Mouse (Mus musculus) midbrain, embryonic 10.5 days (tissue): ENCODE measurements at regions not wholly inside any gene's neighbourhood (a gene's known extent, or its start where the extent isn't known, plus 50 kb on each side); places are given as distances from the start of the nearest gene placed in this dataset.
A peak's percentile ranks its signal among the peaks of the same experiment; 100 is the strongest.

Experiments
- DNase-seq: peaks from one replicate; pipeline ENCODE4 v3.0.0-alpha.2; 2017; ENCODE audit warnings: low spot score
- H3K27ac ChIP-seq: fragments of 300-500 bp; sonication (generic); replicated peaks from 2 replicates; pipeline ENCODE4 v1.5.1; 2016; ENCODE audit warnings: mild to moderate bottlenecking
- H3K27me3 ChIP-seq: fragments of 300-500 bp; sonication (generic); 2 replicates; pipeline ENCODE4 v1.6.1; 2016; ENCODE audit warnings: low read depth, mild to moderate bottlenecking; ENCODE audit not compliant: poor library complexity, severe bottlenecking
- H3K36me3 ChIP-seq: fragments of 300-500 bp; sonication (generic); 2 replicates; pipeline ENCODE4 v1.6.1; 2016; ENCODE audit warnings: mild to moderate bottlenecking, moderate library complexity
- H3K4me1 ChIP-seq: fragments of 300-500 bp; sonication (generic); 2 replicates; pipeline ENCODE4 v1.6.1; 2016
- H3K4me3 ChIP-seq: fragments of 300-500 bp; sonication (generic); 2 replicates; pipeline ENCODE4 v1.5.1; 2016; ENCODE audit warnings: mild to moderate bottlenecking, moderate library complexity
- H3K9me3 ChIP-seq: fragments of 300-500 bp; sonication (generic); replicated peaks from 2 replicates; pipeline ENCODE4 v1.6.1; 2016; ENCODE audit warnings: mild to moderate bottlenecking
- WGBS: fragments of 180-500 bp; shearing (Covaris S2); methylation state at CpG from one replicate; pipeline ENCODE4 v1.1.7; 2016; 5-methylcytosine and 5-hydroxymethylcytosine counted together

- whole genome bisulfite sequencing, result 89% methylated on average over 3 of the region's 3 CpGs
- Histone ChIP-seq H3K9me3 (no peaks in the 10 kb centered on the region), H3K27ac (no peak overlapping the region), H3K36me3 (no peaks in the 10 kb centered on the region), H3K27me3 (no peaks in the 10 kb centered on the region), H3K4me1 (peaks cover 5% of the 10 kb centered on the region), H3K4me3 (no peak overlapping the region)
- no peak for DNase-seq
These were observed 229.6 kb upstream of the Gm12728 start for GRCm38 (mm10) chr4:105560055-105560454.

GRCm38 (mm10) chr4:105560781-105561180 is 228.9 kb upstream of the Gm12728 start:
- Histone ChIP-seq H3K36me3 (no peaks in the 10 kb centered on the region), H3K4me1 (peaks cover 5% of the 10 kb centered on the region), H3K27me3 (no peaks in the 10 kb centered on the region), H3K27ac (no peak overlapping the region), H3K4me3 (no peak overlapping the region), H3K9me3 (no peaks in the 10 kb centered on the region)
- no peak for DNase-seq
- 86% methylated on average over 3 of the region's 3 CpGs for WGBS

GRCm38 (mm10) chr4:105561611-105562010 is 228.1 kb upstream of the Gm12728 start:
- Histone ChIP-seq H3K4me3 (no peak overlapping the region), H3K4me1 (peaks cover 5% of the 10 kb centered on the region), H3K36me3 (no peaks in the 10 kb centered on the region), H3K27ac (no peak overlapping the region), H3K9me3 (no peaks in the 10 kb centered on the region), H3K27me3 (no peaks in the 10 kb centered on the region)
- DNase-seq, result no peak
- WGBS, result 77% methylated on average over 3 of the region's 3 CpGs

GRCm38 (mm10) chr4:105565796-105566195 is 223.9 kb upstream of the Gm12728 start:
- 93% methylated on average over 7 of the region's 7 CpGs for WGBS
- H3K27me3 ChIP-seq, result no peaks in the 10 kb centered on the region
- H3K36me3 ChIP-seq, result no peaks in the 10 kb centered on the region
- no peak overlapping the region for H3K27ac ChIP-seq
- DNase-seq, result no peak
- no peak overlapping the region for H3K4me3 ChIP-seq
- peaks cover 5% of the 10 kb centered on the region for H3K4me1 ChIP-seq
- H3K9me3 ChIP-seq, result no peaks in the 10 kb centered on the region

GRCm38 (mm10) chr4:105566513-105567457 is 222.9 kb upstream of the Gm12728 start:
- Histone ChIP-seq H3K9me3 (no peaks in the 10 kb centered on the region), H3K36me3 (no peaks in the 10 kb centered on the region), H3K27ac (no peak overlapping the region), H3K27me3 (no peaks in the 10 kb centered on the region), H3K4me1 (peaks cover 5% of the 10 kb centered on the region), H3K4me3 (no peak overlapping the region)
- DNase-seq, result no peak
- WGBS, result 87% methylated on average over 8 of the region's 8 CpGs

- H3K27ac ChIP-seq, result no peak overlapping the region
- no peaks in the 10 kb centered on the region for H3K36me3 ChIP-seq
- H3K4me3 ChIP-seq, result no peak overlapping the region
- H3K9me3 ChIP-seq, result no peaks in the 10 kb centered on the region
- WGBS, result 88% methylated on average over 1 of the region's 1 CpGs
- no peak for DNase-seq
- no peaks in the 10 kb centered on the region for H3K27me3 ChIP-seq
- H3K4me1 ChIP-seq, result peaks cover under 1% of the 10 kb centered on the region; the same call in 1 of the 2 replicates
These were observed 220.0 kb upstream of the Gm12728 start for GRCm38 (mm10) chr4:105569671-105570070.

- no peaks in the 10 kb centered on the region for H3K9me3 ChIP-seq
- H3K4me1 ChIP-seq, result no peaks in the 10 kb centered on the region
- H3K4me3 ChIP-seq, result no peak overlapping the region
- 89% methylated on average over 2 of the region's 2 CpGs for WGBS
- H3K27ac ChIP-seq, result no peak overlapping the region
- no peaks in the 10 kb centered on the region for H3K27me3 ChIP-seq
- no peak for DNase-seq
- H3K36me3 ChIP-seq, result no peaks in the 10 kb centered on the region
These were observed 214.1 kb upstream of the Gm12728 start for GRCm38 (mm10) chr4:105575550-105575949.

- Histone ChIP-seq H3K27me3 (no peaks in the 10 kb centered on the region), H3K27ac (no peak overlapping the region), H3K9me3 (no peaks in the 10 kb centered on the region), H3K4me3 (no peak overlapping the region), H3K4me1 (peaks cover 8% of the 10 kb centered on the region; the same call in 1 of the 2 replicates), H3K36me3 (no peaks in the 10 kb centered on the region)
- 89% methylated on average over 7 of the region's 7 CpGs for WGBS
- DNase-seq, result no peak
These were observed 208.7 kb upstream of the Gm12728 start for GRCm38 (mm10) chr4:105580987-105581386.

- Histone ChIP-seq H3K4me3 (no peak overlapping the region), H3K9me3 (no peaks in the 10 kb centered on the region), H3K27ac (no peak overlapping the region), H3K36me3 (no peaks in the 10 kb centered on the region), H3K4me1 (peaks cover 8% of the 10 kb centered on the region; the same call in 1 of the 2 replicates), H3K27me3 (no peaks in the 10 kb centered on the region)
- DNase-seq, result no peak
- 67% methylated on average over 10 of the region's 10 CpGs for WGBS
These were observed 205.2 kb upstream of the Gm12728 start for GRCm38 (mm10) chr4:105584329-105584925.

- Histone ChIP-seq H3K4me3 (no peak overlapping the region), H3K4me1 (peaks cover 6% of the 10 kb centered on the region), H3K27me3 (no peaks in the 10 kb centered on the region), H3K27ac (no peak overlapping the region), H3K9me3 (no peaks in the 10 kb centered on the region), H3K36me3 (no peaks in the 10 kb centered on the region)
- no peak for DNase-seq
- WGBS, result 61% methylated on average over 1 of the region's 1 CpGs
These were observed 186.0 kb upstream of the Gm12728 start for GRCm38 (mm10) chr4:105603661-105604060.

- no peaks in the 10 kb centered on the region for H3K36me3 ChIP-seq
- no peaks in the 10 kb centered on the region for H3K27me3 ChIP-seq
- 85% methylated on average over 2 of the region's 2 CpGs for WGBS
- DNase-seq, result no peak
- no peak overlapping the region for H3K4me3 ChIP-seq
- H3K27ac ChIP-seq, result no peak overlapping the region
- H3K4me1 ChIP-seq, result peaks cover 6% of the 10 kb centered on the region
- no peaks in the 10 kb centered on the region for H3K9me3 ChIP-seq
These were observed 185.1 kb upstream of the Gm12728 start for GRCm38 (mm10) chr4:105604607-105605006.

GRCm38 (mm10) chr4:105606731-105607130 is 182.9 kb upstream of the Gm12728 start:
- DNase-seq, result peak; percentile 26
- Histone ChIP-seq H3K36me3 (no peaks in the 10 kb centered on the region), H3K4me3 (no peak overlapping the region), H3K27ac (no peak overlapping the region), H3K4me1 (peaks cover 6% of the 10 kb centered on the region), H3K9me3 (no peaks in the 10 kb centered on the region), H3K27me3 (no peaks in the 10 kb centered on the region)
- WGBS, result 24% methylated on average over 5 of the region's 5 CpGs

- Histone ChIP-seq H3K27ac (no peak overlapping the region), H3K4me1 (peaks cover 6% of the 10 kb centered on the region), H3K4me3 (no peak overlapping the region), H3K9me3 (no peaks in the 10 kb centered on the region), H3K36me3 (no peaks in the 10 kb centered on the region), H3K27me3 (no peaks in the 10 kb centered on the region)
- 82% methylated on average over 6 of the region's 6 CpGs for WGBS
- DNase-seq, result no peak
These were observed 178.8 kb upstream of the Gm12728 start for GRCm38 (mm10) chr4:105610917-105611316.
